Mouse (Mus musculus): ENCODE data around the gene Plxna2.

Plxna2 gene

DNA sequence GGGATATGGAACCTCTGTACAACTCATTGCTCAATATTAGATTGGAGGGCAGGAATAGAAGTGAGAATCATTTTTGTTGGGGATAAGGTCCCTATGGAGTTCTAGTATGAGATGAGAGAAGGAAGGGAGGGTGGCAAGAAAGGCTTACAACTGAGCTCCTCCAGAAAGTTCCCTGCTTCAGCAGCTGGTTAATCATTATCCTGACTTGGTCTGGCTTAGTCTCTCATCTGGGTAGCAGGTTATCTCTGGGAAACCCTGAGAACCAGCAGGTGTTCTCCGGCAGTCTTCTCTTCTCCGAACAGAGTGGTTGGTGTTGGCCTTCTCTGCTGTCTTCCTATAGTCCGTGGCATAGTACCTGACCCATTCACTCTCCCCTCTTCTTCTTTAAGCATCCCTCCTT lies 5.6 kb downstream of the Plxna2 start:
- DNase-seq: no peak

DNA sequence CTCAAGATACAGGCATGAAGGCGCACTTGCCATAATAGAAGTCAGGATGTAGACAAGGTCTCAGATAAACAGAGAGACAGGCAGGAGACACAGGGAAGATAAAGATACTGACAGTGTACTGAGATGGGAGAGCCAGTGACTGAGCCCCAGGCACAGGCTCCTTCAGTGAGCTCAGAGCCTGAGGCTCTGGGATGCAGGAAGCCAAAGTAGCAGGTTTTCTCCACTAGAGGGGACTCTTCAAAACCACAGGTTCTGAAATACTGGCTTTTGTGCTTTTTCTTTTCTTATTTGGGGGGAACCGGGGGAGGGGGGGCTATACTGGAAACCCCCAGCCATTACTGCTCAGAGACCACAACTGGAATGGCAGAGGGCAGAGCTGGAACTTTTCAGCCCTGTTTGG lies 6.4 kb downstream of the Plxna2 start:
- DNase-seq: no peak

DNA sequence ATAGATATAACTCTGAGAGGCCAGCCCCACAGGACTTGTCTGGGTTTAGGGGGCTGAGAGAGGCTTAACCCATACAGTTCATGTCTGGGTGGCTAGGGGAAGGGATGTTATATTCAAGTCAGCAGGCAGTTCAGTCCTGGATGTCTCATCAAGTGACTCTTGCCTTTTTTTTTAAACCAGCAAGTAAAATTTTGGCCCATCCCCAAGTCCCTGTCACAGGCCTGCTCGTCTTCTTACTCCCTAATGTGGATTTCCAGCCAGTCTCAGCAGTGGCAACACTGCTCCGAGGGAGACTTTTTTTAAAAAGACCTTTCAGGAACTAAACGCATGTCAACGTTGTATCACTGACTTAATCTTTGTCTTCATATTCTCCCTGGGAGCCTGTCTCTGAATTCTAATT lies 7.0 kb downstream of the Plxna2 start:
- DNase-seq: no peak

DNA sequence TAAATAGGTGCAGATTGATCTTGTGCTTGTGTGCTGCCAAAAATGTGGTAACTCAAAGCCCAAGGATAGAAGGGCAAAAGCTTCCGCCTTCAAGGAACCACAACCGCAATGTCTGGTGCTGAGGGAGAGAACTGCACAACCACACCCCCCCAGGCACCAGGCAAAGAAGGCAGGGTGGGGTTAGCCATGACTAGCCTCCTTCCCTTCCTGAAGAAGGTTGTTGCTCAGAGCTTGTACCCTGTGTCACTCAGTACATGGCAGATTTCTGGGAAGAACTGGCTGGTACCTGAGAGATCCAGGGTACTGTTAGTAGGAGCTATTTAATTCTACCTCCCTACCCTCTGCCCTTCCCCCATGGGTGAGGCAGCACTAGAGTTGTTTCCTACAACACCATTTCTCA lies 8.1 kb downstream of the Plxna2 start:
- no peak for DNase-seq

DNA sequence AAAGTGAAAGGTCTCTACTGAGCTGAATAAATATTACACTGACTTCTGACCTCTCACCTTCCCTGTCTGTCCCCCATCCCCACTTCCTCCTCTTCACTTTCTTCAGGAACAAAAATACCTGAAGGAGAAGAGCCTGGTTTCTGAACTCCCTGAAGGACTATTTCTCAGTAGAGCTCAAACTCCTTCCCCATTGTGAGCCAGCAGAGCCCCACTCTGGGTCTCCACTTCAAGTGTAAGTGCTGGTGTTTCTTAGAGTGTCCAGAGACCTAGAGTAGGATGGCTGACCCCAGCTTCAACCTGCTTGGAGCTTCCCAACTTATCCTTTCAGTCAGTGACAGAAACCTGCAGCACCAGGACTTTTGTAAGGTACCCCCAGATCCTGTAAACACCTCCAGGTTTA lies 9.3 kb downstream of the Plxna2 start:
- no peak for DNase-seq

DNA sequence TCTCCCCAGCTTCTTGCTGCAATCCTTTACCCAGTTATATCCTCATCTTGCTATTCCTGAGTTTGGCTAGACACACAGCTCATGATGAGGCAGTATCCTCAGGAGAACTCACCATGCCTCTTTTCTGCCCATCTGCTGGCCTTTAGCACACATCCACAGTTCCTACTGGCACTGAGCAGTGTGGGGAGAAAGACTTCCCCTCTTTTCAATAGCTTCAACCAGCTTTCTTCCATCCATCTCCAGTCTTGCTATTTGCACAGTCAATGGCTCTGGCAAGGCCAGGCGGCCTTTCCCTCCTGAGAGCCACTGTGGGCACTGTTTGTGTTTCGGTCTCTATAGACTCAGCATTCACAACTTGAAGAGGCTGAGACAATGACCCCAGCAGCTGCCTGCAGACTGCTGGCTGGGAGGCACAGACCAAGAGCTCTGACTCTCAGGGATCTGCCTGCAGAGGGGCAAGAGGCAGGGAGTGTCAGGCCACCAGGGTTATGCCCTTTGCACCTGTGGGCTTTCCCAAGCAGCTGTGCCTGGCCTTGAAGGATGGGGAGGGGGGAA lies 11.2 kb downstream of the Plxna2 start:
- no peak for DNase-seq

DNA sequence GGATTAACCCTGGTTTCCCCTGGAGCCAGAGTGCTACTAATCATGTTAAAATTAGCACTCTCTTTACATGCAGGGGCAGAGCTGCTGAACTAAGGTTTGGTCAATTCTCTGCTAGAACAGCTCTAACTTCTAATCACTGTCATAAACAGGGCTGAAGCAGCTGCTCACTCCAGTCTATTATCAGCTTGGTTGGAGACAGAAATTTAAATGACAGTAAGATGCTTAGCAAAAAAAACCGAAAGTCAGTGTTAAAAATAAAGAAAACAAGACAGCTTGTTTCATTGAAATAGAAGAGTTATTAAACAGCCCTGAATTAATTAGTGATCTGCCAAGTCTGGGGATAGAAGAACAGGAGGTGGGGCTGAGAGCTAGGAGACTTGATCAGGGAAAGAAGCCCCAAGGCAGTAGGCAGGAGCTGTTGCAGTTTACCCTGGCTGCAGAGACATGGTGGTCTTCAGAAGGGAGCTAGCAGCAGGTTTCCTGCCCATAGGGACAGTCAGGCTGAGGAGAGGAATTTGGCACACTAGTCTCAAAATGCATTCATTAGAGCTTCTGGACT lies 12.6 kb downstream of the Plxna2 start:
- DNase-seq: no peak

DNA sequence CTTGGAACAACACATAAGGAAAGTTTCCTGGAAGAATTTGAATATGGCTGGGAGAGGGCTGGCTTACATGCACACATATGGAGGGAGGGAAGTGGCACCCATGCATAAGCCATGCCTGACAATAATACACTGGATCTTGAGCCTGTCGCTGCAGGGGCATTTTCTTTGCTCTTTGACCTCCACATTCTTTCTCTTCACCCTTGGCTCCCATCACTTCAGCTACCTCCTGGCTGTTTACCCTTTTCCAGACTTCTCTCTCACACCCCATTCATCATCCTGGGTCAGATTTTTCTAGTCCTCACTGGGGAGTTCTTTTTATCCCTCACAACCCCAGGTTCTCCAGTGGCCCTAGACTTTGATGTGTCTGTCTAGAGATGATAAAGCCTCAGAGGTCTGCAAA lies 13.6 kb downstream of the Plxna2 start:
- DNase-seq: no peak

DNA sequence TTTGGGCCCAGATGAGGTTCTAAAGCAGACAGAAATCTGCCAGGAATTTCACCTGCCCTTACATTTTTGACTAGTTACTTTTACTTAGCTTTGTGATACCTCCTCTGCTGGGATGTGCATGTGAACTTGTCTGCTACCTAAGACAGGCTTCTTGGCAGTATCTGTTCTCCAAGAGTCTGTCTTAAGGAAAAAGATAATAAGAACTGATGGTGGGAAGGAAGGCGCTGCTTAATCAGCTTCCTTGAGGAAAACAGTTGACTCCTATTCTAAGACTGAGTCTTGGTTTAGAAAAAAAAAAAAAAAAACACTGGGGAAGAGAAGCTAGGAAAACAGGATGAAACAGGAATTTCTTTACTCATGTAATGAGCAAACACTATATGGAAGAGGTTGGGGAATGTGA lies 14.0 kb downstream of the Plxna2 start:
- no peak for DNase-seq

DNA sequence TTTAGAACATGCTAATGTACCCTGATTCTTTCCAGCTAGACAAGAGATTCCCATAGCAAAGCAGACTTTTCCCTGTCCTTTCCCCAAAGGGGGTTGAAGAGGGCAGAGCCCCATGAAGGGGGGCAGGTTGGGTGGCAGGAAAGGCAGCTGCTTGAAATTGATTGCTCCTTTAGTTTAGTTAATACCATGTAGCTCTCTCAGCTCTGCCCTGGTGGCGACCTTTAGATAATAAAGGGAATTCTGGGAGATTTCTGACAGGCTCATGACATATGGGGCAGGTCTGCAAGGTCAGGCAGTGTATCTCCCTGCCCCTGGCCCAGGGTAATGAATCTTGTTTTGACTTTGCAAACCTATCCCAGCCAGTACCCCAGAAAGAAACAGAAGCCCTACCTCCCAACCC lies 17.4 kb downstream of the Plxna2 start:
- no peak for DNase-seq

DNA sequence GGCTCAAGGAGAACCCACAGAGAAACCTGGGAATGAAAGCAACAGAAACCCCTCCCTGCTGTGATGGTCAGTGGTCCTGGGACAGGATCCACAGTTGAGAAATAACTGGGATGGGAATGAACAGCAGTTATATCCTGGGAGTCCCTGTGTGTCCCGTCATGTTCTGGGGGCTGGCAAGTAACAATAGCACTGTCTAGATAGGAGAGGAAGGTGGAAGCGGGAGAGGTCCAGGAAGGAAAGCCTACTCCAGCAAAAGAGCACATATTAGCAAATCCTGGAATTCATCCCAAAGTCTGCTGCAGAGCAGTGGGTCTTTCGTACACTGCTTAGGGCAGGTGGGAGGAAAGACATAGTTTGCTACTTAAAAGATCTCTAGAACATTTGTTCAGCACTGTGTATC lies 17.9 kb downstream of the Plxna2 start:
- DNase-seq: no peak

DNA sequence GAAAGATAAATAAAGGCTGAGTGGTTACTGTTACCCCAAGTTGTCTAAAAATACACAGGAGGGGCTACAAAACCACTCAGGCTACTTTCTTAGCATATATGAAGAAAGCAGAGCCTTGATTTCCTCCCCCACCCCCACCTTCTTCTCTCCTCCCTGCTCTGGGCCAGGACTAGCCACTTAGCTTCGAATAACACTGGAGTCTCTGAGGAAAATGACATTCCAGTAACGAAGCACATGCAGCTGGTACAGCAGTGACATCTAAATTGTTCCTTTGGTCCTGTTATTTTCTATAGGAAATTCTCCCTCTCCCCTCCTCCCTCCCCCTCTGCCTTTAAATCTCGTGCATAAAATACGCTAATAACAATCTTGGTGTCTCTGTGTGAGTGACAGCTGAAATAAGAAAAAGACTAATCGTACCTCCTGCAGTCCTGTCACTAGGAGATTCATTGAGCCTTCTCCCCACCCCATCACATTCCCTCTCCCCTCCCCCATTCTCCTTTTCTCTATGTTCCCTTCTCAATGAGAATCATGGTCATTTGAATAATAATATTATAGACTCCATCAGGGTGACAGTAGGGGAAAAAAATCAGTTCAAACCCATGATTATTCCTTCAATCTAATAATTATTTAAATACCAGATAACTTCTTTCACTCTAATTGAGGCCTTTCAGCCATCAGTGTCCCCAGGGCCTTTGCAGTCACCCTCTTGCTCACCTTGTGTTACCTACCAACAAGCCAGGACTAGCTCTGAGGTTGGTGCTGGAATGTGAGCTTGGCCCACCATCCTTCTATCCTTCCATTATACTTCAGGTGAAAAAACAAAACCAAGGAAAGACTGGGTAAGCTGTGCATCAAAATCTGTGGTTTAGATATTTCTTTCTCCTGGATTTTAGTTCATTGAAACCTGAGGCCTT lies 19.6 kb downstream of the Plxna2 start:
- no peak for DNase-seq

DNA sequence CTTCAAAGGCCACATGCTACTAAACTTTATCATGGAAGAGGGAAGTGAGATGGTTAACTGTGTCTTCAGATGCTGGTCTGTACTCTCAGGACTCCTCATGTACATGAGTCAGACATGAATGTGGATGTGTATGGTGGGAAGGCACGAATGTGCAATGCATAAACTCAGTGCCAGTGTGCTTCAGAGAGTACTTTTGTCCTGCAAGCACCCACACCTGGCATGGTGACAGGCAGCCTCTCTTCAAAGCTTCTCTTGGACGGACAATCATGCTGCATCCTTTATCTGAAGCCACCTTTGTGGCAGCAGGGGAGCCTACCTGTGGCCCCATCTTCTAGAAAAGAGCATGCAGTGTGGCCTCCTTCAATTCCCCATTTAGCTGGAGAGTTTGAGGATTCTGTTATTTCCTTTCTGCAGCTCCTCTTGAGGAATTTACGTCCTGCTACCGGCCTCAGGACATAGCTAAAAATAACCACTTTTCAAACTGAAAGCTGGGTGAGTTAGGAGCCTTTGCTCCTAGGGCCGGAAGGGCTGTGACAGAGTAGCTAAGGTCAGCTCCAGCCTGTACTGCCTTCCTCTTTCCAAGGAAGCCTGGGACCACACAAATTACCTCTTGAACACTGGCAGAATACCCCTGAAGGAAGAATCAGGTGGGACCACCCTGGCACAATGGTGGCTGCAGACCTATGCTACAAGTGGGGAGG lies 23.7 kb downstream of the Plxna2 start:
- DNase-seq: peak; percentile 57

DNA sequence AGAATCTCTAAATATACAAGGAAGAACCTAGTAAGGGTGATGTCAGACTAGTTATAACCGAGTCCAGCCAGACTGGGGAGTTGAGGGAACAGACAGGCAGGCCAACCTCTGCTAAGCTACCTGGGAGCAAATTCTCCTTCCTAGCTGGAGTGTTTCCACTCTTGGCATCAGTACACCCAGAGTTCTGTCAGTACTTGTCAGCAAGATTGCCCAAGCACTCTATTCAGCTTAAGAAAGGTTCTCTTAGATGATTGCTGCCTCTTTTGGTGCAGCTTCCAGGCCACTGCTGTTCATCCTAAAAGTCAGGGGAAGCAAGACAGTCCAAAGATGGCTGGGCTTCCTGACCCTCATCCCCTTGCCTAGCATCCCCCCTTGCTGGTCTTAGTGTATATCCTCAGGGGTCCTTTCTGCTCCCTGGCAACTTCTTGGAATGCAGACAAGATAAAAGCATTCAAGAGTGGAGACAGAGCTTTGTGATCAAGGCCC lies 24.3 kb downstream of the Plxna2 start:
- no peak for DNase-seq

DNA sequence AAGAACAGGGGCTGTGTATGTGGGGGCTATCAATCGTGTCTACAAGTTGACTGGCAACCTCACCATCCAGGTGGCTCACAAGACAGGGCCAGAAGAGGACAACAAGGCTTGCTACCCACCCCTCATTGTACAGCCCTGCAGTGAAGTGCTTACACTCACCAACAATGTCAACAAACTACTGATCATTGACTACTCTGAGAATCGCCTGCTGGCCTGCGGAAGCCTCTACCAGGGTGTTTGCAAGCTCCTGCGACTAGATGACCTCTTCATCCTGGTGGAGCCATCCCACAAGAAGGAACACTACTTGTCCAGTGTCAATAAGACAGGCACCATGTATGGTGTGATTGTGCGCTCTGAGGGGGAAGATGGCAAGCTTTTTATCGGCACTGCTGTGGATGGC lies 25.9 kb downstream of the Plxna2 start:
- no peak for DNase-seq

DNA sequence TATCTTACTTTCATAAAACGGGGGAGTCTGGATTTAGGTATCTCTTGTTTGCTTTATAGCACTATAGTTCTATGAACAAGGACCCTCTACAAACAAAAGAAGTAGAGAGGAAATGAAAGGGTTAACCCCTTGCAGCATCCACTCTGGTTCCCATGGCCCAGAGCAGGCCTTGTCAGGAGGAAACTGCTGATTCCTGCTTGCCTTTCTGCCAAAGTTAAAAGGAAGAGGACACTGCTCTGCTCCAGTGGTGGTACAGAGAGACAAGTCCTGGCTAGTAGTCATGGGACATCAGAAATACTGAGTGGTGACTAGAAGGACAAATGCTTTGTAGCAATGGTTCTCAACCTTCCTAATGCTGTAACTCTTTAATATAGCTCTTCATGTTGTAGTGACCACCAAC lies 27.9 kb downstream of the Plxna2 start:
- DNase-seq: no peak

DNA sequence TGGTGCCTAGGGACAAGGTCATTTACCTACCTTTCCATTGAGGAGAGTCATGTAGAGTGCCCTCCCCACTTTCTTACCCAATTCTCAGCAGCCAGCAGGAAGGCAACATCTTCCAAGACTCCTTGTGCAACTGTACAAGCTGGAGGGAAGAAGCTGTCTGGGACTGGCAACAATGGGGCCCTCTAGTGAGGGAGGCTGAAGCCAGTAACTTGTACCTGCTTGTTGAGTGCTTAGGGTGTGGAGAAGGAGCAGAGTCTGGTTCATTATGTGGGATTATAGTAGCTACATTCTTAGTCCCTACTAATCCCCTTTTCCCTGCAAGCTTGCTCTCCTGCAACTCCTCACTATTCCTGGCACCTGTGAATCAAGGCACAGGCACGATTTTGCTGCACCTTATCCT lies 32.1 kb downstream of the Plxna2 start:
- no peak for DNase-seq

DNA sequence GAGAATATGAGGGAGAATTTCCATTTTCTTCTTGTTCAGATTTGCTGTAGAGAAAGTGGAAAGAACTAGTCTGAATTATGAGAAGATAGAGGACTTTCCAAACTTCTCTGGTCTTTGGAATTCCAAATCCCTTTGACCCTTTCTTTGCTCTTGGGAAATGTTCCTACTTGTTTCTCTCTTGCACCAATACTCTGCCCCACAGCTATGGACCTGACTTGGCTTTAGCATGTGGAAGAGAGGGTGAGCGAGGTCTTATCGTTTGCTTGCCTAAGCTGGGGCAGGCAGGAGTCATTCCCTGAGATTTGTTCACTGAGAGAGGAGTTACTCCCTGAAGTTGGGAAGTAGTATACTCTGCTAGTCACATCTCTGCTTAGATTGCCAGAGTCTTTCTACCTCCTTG lies 32.5 kb downstream of the Plxna2 start:
- no peak for DNase-seq

DNA sequence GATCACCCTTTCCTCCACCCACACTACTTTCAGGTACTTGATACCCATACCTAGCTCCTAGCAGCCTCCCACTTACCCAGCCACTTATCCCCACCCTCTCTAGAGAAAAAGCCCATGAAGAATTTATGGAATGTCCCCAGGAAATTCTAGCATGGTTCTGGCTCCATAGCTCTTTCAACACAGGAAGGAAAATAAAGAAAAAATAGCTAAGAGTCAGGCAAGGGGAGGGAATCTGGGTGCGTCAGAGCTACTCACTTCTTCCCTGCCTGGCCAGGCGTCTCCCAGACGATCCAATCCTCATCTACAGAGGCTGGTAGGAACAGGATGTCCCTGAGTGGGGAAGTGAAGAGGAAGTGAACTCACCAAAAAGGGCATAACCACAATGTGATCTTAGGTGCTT lies 34.0 kb downstream of the Plxna2 start:
- DNase-seq: no peak

DNA sequence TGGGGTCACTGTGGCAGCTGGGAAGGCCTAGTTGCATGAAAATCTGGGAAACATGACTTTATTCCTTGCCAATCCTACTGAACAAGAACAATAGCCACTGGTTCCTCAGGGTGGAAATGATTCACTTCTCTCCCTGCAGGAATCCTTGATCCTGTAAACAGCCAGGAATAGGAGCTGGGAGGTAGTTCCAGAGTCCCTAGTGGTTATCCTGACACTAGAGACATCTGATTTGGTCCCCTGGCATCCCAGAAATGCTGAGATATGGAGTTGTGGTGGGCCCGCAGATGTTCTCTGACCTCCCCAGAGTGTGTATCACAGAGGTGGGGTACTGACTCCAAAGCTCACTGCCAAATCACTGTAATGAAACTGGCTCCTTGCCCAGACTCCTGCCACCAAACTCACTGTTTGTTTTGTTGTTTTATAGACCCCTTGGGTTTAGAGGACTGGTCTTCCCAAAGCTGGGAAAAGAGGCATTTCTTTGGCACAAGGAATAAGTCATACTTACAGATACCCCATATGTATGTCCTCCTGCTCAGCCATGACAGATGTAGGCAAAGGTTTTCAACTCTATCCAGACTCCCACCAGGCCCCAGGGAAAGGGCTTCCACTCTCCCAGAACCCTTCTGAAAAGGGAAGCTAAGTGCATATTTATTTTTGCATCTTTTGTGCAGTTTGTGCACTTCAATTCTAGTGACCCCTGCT lies 40.6 kb downstream of the Plxna2 start:
- no peak for DNase-seq

DNA sequence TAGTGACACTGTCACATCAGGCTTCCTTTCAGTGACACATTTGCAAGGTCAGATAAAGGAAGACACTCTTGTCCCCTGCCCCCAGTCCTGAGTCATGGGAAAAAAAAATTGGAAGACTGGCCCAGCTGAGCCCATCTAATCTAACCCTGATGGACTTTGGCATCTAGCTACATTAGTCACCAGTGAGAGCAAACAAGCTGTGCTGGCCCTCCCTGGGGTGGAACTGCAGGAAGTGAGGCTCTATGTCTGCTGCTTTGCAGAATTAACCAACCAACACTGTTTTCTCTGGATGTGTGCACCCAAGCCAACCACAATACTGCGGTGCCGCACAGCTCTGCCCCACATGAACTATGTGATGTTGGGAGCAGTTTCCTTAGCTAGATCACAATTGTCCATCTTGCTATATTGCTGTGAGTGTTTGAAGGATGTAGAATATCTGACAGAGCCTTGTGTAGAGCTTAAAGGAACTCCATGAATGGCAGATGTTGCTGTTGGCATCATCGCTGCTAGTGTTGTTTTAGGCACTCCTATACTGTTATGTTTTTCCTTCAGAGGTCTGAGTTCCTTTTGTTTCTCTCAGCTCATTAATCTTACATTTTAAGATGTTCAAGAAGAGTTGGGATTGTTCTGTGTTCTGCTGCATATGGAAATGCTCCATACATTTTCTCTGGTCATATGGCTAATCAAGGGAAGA lies 42.6 kb downstream of the Plxna2 start:
- DNase-seq: no peak

DNA sequence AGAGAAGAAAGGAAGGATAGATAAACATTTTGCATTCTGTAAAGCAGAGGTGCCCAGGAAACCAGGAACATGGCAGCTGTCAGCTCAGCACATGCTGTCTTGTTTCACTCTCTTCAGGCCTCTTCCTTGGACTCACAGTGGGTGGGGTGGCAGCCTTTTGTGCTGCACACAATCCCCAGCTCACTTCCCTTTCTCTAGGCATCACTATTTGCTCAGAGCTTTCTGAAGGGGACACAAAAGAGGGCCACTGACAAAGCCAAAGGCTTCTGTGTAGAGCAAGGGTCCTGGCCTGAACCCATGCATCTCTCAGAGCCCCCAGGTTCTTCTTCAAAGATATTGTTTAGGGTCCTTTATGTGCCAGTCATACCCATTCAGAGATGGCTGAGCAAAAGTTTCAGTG lies 45.0 kb downstream of the Plxna2 start:
- no peak for DNase-seq
